In genomic region chr14:76276655-76277054, GRCm38 (mm10) we compare ENCODE assay signal across 11 mouse cellular contexts.
"Had no signal": no experiment of that assay in that cellular context is flagged by ENCODE, and none has a peak within 500 bp of the region (broad histone marks: within the 10 kb centered on the region; RNA-seq: fewer than 3 reads in every experiment).

No protein-coding gene starts in this region.

- H3K27me3 ChIP-seq: kidney, embryonic 15.5 days; limb, embryonic 13.5 days; liver, embryonic 15.5 days; neural tube, embryonic 13.5 days had no signal

- H3K9ac ChIP-seq: kidney, embryonic 15.5 days; limb, embryonic 13.5 days; liver, embryonic 15.5 days; lung, embryonic 14.5 days; midbrain, embryonic 12.5 days; neural tube, embryonic 13.5 days had no signal

- ATAC-seq: midbrain, embryonic 16.5 days had no signal

- H3K4me3 ChIP-seq: kidney, embryonic 15.5 days; limb, embryonic 13.5 days; liver, embryonic 15.5 days; midbrain, embryonic 12.5 days; neural tube, embryonic 13.5 days had no signal

- H3K36me3 ChIP-seq: kidney, embryonic 15.5 days; limb, embryonic 13.5 days; liver, embryonic 15.5 days; midbrain, embryonic 12.5 days; neural tube, embryonic 13.5 days had no signal

- H3K4me2 ChIP-seq: kidney, embryonic 15.5 days; limb, embryonic 13.5 days; liver, embryonic 15.5 days; lung, embryonic 14.5 days; midbrain, embryonic 12.5 days; neural tube, embryonic 13.5 days had no signal

- H3K4me1 ChIP-seq: liver, embryonic 15.5 days had no signal

- H3K9me3 ChIP-seq: kidney, embryonic 15.5 days; liver, embryonic 15.5 days; midbrain, embryonic 12.5 days; neural tube, embryonic 13.5 days had no signal

- H3K27ac ChIP-seq: kidney, embryonic 15.5 days; limb, embryonic 13.5 days; liver, embryonic 15.5 days; midbrain, embryonic 12.5 days; neural tube, embryonic 13.5 days had no signal

- DNase-seq: kidney, postnatal 14 days; left cerebral cortex, postnatal 4 days; lung, embryonic 14.5 days; right cerebral cortex, postnatal 14 days; thymus, postnatal 14 days had no signal
